Mouse (Mus musculus) lung, postnatal 14 days (tissue): ENCODE measurements around the gene Wipf1.
A peak's percentile ranks its signal among the peaks of the same experiment; 100 is the strongest.
"Not testable (repeated sequence)": the region's sequence is repeated elsewhere in the genome, so short reads cannot be mapped to it uniquely, and the experiment has no call there.

Experiments used
- DNase-seq: peaks from one replicate; pipeline ENCODE4 v3.0.0; 2021

Wipf1 gene

GRCm38 (mm10) chr2:73529356-73530330 lies at the start of gene Wipf1:
Wipf1 (minus strand) TSS chr2:73529734.
- DNase-seq: peak; percentile 87

- DNase-seq: no peak
Observed at GRCm38 (mm10) chr2:73579168-73579567, 49.6 kb upstream of the Wipf1 start.

- DNase-seq: no peak
Observed at GRCm38 (mm10) chr2:73574418-73574817, 44.9 kb upstream of the Wipf1 start.

- DNase-seq: no peak
Observed at GRCm38 (mm10) chr2:73573556-73573955, 44.0 kb upstream of the Wipf1 start.

GRCm38 (mm10) chr2:73572539-73573372 lies 43.2 kb upstream of the Wipf1 start:
- peak; percentile 78 for DNase-seq

GRCm38 (mm10) chr2:73571901-73572300 lies 42.4 kb upstream of the Wipf1 start:
- DNase-seq: no peak

- no peak for DNase-seq
Observed at GRCm38 (mm10) chr2:73571304-73571703, 41.8 kb upstream of the Wipf1 start.

GRCm38 (mm10) chr2:73566989-73567605 lies 37.6 kb upstream of the Wipf1 start:
- peak; percentile 76 for DNase-seq

- peak; percentile 44 for DNase-seq
Observed at GRCm38 (mm10) chr2:73566162-73566561, 36.6 kb upstream of the Wipf1 start.

GRCm38 (mm10) chr2:73563690-73564089 lies 34.2 kb upstream of the Wipf1 start:
- no peak for DNase-seq

- DNase-seq: no peak
Observed at GRCm38 (mm10) chr2:73562656-73563055, 33.1 kb upstream of the Wipf1 start.

- DNase-seq: peak; percentile 50
Observed at GRCm38 (mm10) chr2:73561665-73562063, 32.1 kb upstream of the Wipf1 start.

- no peak for DNase-seq
Observed at GRCm38 (mm10) chr2:73560899-73561664, 31.5 kb upstream of the Wipf1 start.

GRCm38 (mm10) chr2:73560445-73560844 lies 30.9 kb upstream of the Wipf1 start:
- DNase-seq: peak; percentile 12

GRCm38 (mm10) chr2:73557956-73558355 lies 28.4 kb upstream of the Wipf1 start:
- no peak for DNase-seq

GRCm38 (mm10) chr2:73557061-73557460 lies 27.5 kb upstream of the Wipf1 start:
- DNase-seq: not testable (repeated sequence)

- DNase-seq: no peak
Observed at GRCm38 (mm10) chr2:73554389-73554788, 24.9 kb upstream of the Wipf1 start.

- no peak for DNase-seq
Observed at GRCm38 (mm10) chr2:73552926-73553325, 23.4 kb upstream of the Wipf1 start.

- peak; percentile 68 for DNase-seq
Observed at GRCm38 (mm10) chr2:73550725-73551124, 21.2 kb upstream of the Wipf1 start.

GRCm38 (mm10) chr2:73548542-73548941 lies 19.0 kb upstream of the Wipf1 start:
- no peak for DNase-seq

GRCm38 (mm10) chr2:73547256-73547655 lies 17.7 kb upstream of the Wipf1 start:
- no peak for DNase-seq

GRCm38 (mm10) chr2:73545556-73545955 lies 16.0 kb upstream of the Wipf1 start:
- DNase-seq: no peak
